Mouse (Mus musculus) inflammation-experienced regulatory T-cells, adult 6 months (primary cell): ENCODE measurements around the gene Gm49661. TPM values are rescaled to one million over a fixed set of nuclear protein-coding genes. Genes with fewer than 3 reads are reported as not detected.

Source experiments
- ATAC-seq: one replicate; pipeline ENCODE4 v1.8.0; 2017
- polyA plus RNA-seq, 3 experiments: library from polyadenylated mRNA; unstranded; fragments of 100-300 nt; shearing (Covaris generic); gene quantifications; one replicate each; pipeline ENCODE4 v1.2.1; 2017

Gene Gm49661
- polyA plus RNA-seq, 3 experiments from 2014 or later, result not detected

DNA sequence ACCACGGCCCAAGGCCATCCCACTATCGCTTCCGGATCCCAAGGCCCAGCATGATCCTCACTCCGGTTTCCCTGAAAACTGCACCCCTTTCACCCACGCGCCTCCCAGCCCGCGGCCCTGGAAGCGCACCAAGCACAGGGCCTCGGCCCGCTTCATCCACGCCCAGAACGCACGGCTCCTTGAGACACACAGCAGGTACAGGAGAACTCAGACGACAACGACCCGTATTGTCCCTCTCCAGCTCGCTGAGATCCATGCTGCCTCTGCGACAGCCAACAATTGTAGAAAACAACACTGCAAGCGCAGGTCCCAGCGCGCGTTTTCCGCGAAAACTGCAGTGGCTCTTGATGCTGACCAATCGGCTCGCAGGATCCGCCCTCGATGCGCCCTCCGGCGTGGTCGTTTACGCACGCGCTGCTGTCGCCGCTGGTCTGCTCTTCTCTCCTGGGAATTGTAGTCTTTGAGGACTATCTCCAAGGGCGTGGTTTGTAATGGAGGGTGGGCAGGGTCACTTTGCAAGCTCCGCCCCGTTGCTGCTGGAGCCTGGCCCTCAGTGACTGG is 3.4 kb downstream of the Gm49661 start:
- peak; percentile 95 for ATAC-seq

DNA sequence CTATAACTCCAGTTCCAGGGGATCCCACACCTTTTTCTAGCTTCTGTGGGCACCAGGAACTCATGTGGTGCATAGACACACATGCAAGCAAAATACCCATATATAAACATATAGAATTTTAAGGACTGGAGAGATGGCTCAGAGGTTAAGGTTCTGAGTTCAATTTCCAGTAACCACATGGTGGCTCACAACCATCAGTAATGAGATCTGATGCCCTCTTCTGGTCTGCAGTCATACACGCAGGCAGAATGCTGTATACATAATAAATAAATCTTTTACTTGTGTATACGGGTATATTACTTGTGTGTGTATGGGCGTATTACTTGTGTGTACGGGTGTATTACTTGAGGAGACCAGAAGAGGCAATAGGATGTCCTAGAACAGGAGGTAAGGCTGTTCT is 5.3 kb downstream of the Gm49661 start:
- no peak for ATAC-seq

DNA sequence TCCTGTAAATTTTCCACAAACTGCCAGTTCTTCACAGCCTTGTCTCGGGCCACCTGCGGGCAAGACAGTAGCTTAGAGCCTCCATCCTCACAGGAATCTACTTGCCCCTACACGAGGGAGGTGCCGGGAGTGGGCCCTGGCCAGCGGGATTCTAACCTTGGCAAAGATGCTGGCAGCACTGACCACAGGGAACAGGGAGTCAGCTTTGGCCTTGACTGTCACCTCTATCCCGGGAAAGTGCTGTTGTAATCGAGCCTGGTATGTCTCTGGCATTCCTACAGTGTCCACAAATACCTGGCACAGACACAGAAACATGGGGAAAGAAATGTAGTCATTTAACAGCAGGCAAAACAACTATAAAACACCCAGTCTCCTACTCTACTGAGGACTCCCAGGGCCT is 9.4 kb downstream of the Gm49661 start:
- no peak for ATAC-seq

DNA sequence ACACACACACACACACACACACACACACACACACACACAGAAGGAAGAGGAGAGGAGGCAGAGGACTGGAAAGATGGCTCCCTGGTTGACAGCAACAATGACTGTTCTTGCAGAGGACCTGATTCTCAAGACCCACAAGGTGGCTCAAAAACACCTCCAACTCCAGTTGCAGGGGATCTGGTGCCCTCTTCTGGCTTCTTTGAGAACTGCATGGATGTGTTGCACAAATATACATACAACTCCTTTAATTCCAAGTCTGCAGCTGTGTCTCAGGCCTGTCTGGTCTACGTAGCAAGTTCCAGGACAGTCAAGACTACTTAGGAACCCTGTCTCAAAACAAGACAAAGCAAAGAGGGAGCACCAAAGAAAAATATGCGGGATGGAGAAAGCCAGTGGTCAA is 12.5 kb downstream of the Gm49661 start:
- no peak for ATAC-seq

DNA sequence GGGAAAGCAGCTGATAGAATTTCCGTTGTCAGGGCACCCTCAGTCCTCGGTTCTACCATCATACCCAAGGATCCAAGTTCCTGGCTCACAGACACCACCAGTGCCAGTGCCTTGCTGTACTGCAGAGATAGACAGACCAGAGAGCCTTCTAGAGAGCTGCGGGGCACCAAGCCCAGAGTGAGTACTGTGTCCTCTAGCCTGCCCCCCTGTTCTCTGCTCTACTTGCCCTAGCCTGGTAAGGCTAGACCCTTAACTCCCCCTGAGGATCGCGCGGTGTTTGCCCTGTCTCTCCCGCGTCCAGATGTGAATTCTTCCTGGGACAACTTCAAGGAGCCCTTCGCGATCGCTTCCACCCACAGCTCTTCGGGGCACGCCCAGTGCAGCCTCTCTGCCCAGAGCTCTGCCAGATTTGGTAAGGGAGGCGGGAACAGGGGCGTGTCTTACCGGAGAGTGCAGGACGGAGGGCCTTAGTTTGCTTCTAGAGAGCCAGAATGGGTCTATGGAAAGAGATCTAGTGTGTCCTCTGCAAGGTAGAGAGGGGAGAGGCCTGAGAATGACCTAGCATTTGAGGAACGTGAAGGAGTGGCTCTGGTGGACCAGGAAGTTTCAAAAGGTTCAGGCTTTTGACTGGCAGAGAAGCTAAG is 16.5 kb downstream of the Gm49661 start:
- peak; percentile 38 for ATAC-seq

DNA sequence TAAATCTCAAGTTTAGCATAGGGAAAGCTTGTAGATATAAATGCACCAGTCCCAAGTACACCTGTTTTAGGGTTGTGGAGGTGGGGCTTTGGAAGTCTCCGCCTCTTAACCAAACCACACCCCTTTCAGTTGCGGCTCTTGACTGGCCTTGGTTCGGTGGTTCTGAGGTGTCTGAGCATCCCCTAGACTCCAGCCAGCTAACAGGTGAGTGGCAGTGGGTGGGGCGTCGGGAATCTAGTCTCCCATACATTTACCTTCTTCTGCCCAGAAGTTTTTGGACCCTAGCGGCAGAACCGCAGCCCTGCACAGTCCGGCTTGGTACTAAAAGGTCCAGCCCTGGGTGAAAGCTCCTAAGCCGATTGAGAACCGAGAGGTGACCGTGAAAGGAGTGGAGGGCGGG is 19.5 kb downstream of the Gm49661 start:
- ATAC-seq, result no peak

DNA sequence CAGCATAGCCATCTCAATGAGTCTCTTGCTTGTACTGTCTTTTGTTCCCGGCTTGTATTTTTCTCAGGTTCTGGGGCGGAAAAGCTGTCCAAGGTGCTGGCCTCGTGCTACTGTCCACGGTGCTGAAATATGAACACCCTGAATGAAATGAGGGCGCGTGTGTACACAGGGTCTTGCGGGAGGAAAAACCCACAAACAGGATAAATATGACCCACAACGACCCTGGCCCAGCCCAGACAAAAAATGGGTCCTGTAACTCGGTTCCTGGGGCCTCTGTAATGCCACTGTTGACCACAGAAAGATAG is 22.0 kb downstream of the Gm49661 start:
- no peak for ATAC-seq

DNA sequence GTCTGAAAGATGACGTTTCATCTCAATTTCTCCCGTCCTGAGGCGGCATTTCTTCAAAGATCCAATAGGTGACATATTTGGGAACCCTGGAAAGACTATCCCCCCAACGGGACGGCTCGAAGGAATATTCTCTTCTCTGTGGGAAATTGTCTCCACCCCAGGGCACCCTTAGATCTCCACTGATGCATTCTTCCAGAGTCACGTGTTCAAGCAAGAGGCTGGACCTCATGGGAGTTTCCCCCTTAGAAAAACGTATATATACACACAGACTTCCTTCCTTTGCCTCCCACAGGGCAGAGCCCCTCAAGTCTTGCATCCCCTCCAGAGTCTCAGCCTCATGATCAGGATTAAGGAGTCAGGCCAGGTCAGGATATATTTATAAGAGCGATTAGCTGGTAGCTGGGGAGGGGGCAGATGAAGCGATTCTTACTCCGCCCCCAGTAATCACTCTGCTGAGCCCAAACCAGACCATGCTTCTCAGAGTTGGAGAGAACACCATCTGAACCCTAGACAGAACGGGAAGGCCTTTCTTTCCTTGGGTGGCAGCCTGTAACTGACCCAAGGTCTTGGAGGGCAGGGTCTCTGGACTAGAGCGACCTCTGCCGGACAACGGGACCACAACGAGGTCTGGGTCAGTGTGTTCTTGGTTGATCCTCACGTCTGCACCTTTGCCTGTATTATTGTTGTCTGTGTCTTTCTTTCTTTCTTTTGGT is 22.5 kb downstream of the Gm49661 start, which contains the start of gene Rtbdn:
TSS of gene Rtbdn (plus strand) at position 464 of the 713 bp plus-strand sequence.
- no peak for ATAC-seq

DNA sequence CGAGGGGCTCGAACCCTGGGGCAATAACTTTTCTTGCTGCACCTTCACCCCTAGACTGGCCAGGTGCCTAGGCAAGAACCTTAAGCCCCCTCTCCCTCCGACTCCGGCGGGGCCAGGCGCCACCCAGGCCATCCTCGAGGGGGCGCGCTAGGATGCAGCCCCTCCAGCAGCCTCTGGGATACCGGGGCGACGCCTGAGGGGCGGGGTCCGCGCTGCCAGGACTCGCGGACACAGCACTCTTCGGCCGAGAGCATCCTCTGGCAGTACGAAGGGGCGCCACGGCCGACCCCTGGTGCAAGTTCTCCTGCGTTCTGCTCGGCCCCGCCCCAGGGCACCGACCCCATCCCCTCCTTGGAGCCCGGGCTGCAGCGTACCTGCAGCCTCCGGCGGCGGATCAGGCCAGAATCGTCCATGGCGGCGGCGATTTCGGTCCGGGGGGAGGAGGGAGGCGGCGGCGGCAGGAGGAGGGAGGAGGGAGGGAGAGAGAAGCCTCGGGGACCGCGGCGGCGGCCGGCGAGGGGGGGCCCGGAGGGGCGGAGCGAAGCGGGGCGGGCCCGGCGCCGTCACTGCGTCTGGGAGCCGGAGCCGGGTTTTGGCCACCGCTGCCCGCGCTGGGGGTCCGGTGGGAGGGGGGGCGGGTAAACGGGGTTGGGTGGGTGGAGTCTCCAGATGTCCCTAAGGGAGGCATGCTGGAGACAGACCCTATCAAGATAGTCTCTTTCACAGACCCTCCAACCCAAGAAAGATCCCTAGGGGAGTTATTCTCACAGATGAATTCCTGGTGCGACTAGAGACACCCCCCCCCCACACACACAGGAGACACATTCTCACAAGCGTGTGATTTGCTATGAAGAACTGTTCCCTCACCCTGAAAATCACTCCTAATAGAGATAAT is 23.4 kb downstream of the Gm49661 start:
- no peak for ATAC-seq

DNA sequence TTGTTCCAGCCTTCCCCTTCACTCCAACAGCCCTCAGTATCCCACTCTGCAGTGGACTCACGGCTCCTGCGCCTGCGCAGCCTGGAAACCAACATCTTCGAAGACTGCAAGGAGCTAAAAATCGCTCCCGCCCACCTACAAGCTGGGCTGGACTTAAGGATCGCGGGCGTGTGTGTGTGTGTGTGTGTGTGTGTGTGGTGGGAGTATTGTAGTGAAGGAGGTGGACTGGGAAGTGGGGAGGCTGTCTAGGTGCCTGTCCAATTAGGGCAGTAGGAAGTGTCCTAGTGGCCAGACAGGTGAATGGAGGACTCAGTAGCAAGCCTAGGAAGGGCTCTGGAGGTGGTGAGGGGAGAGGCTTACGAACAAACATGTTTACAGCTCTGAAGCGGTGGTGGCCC is 24.0 kb downstream of the Gm49661 start:
- ATAC-seq, result no peak

DNA sequence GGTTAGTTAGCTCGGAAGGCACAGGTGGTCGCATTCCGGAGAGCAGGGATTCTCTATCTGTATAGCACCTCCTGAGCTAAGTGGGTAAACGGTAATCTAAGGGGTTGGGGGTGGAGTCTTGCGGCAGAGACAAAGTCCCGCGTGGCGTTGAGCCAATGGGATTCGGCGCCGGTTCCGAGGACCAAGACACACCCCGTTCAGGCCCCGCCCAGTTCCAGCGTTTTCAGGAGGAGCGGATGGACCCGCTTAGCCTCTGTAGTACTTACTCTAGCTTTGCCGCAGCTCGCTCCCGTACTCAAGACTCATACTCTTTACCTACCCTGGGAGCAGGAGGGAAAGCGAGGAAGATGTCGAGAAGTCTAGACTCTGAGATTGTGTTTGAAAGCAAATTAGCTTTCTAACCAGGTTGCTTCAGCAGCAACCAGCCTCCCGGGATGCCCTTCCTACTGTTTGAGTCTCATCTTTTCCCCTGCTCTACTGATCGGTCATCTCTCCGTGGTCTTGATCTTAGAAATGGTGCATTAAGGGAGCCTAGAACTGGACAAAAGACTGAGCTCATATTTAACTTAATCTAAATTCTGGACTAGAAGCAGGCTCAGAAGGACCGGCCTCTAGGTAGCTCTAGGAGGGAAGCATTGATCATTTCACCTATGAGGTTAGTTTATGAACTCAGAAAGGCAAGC is 24.6 kb downstream of the Gm49661 start:
- peak; percentile 63 for ATAC-seq

DNA sequence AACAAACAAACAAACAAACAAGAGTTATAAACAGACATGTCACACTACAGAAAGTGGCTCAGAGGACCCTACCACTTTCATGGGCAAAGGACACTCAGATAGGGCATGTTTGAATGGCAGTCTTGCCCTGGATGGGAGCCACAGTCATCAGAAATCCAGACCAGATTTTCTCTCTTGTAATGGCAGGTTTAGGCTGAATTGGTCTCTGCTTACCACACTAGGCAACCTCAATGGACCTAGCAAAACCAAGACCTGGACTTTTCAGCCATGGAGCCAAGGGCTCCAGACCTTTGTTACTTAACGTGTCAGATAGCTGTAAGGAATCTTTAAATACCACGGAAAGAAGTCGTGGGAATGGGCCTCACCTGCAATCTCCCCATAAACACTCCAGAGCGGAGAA is 25.5 kb downstream of the Gm49661 start:
- ATAC-seq, result no peak

DNA sequence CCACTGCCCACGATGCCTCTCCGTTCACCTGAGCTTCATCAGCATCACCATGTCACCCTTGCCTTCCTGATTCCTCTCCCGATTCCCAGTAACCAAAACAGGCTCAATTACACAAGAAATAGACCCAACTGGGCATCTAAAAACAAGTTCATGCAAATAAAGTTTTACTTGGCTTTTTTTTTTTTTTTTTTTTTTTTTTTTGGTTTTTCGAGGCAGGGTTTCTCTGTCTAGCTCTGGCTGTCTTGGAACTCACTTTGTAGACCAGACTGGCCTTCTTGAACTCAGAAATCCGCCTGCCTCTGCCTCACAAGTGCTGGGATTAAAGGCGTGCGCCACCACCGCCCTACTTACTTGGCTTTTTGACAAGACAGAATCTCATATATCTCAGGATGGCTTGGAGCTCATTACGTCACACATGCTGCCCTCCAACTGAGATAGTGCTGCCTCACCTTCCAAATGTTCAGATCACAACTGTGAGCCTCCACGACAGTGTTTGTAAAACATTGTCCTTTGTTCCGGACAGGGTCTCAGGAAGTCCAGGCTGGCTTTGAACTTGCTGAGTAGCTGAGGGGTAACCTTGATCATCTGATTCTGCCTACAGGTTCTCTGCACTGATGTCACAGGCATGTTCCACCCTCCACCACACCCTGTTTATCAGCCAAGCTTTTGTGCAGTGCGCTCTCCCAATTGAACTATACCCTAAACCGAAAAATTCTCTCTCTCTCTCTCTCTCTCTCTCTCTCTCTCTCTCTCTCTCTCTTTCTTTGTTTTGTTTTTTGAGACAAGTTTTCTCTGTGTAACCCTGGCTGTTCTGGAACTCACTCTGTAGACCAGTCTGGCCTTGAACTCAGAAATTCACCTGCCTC is 31.4 kb downstream of the Gm49661 start:
- ATAC-seq, result no peak

DNA sequence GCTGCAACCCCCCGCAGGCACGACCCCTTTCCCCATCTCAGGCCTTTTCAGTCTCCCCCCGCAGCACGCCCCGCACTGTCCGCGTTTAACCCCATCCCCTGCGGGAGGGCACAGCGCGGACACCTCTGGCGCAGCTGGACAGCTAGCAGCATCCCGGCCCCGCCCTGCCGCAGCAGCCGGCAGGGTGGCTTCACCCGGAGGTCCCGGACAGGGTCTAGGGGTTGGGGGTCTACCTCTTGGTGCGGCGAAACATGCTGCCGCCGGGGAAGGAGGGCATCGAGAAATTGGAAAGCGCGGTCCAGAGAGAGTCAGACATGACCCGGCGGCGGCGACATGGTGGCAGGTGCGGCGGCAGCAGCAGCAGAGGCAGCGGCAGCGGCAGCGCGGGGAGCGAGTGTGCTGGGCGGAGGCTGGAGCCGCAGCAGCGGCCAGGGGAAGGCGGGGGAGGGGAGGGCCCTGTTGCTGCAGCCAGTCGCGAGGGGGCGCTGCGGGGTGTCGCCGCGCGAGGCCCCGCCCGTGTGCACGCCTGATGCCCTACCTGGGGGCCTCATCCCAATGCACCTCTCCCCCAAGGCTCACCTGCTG is 32.2 kb downstream of the Gm49661 start, which contains the start of gene Mast1:
TSS of gene Mast1 (minus strand) at position 398 of the 585 bp plus-strand sequence.
- ATAC-seq, result peak; percentile 67

DNA sequence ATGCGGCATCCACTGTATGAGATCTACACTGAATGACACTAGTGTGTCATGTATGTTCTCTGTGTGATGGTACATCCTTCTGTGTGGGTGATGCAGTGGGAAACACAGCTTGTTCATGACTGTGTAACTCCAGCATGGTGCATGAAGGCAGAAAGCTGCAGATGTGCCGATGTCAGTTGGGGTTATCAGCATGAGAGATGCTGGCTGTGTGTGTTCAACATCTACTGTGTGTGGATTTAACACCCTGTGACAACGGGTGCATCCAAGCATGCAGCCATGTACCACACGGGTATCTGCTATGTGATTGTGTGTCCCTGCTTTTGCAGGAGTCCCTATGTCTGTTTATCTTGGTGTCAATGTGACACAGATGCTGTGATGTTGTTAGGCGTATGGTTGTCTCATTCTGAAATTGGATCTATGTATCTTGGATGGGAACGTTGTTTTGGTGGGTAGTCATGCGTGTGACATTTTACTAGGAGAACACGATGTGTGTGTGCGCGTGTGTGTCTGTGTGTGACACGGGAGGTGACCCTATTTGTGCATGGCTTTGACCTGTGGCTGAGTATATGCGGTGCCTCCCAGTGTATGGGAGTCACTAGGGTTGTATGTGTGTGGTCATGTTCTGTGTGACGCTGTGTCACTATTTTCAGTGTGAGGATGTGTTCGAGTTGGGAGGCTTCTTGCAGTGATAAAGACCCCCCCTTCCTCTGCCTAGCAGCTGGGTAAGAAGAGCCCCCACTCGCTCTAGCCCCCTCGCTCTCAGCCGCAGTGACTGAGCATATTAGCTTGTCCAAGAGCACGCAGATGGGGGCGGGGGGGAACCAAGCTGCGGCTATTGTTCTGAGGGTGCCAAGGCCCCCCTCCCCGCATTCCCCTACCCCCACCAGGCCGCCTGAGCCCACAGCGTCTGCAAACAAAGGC is 32.9 kb downstream of the Gm49661 start:
- no peak for ATAC-seq

DNA sequence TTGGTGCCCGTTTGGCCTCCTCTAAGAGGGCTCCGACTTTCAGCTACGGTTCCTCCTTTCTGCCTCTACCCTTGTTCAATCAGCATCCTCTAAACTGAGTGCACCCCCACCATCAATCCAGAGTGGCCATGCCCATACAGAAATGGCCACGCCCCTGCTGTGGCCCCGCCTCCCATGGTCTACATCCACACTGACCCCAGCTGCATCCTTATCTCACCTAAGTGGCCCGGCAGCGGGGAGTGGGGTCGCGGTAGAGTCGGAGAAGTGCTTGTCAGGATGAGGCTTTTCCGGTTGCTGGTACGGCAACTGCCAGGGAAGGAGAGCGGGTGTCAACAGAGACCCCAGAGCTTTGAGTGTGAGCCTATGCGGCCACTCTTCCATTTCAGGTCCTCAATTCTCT is 33.7 kb downstream of the Gm49661 start:
- no peak for ATAC-seq

DNA sequence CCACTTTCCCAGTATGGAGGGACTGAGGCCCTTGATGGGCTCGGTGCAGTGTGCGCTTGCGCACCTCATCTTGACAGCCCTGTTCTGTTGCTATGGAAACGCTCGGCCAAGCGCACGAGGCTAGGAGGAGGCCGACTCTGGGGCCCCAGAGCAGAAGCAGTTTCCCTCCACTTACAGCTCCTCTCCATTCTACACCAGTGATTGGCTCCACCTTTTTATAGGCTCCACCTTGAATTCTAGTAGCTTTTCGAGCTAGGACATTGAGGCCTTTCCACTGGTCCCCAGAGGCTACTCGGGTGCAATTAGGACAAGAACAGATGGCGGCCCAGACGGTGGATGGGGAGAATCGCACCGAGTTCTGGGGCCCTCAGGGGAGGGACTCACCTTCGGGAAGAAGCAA is 34.4 kb downstream of the Gm49661 start:
- no peak for ATAC-seq

DNA sequence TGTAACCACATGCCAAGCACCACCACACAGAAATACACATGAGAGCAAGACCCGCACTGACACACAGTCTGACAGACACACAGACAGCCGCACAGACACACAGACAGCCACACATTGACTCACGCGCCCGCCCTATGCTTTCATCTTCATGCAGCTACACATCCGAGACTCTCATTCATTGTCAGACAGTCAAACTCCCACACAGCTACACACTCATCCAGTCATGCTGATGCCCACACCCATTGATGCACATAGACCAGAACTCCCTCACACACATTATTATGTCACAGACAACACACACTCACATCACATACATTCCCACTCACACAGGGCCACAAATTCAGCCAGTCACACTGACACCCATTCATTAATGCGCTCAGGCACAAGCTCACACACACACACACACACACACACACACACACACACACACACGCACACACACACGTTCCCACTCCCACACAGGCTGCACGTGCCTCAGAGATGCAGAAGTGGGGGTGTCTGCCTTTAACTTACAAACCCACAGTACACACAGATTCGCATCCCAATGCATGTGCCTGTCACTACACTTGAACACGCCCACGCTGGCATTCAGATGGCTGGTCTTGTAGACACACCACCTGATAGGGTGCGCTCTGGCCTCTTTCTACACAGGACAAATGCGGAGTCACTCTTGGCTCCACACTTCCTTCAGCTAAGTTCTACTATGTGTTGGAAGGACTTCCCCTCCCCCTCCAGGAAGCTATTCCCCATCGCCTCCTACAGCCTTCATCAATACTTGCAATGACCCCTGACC is 35.3 kb downstream of the Gm49661 start:
- no peak for ATAC-seq

DNA sequence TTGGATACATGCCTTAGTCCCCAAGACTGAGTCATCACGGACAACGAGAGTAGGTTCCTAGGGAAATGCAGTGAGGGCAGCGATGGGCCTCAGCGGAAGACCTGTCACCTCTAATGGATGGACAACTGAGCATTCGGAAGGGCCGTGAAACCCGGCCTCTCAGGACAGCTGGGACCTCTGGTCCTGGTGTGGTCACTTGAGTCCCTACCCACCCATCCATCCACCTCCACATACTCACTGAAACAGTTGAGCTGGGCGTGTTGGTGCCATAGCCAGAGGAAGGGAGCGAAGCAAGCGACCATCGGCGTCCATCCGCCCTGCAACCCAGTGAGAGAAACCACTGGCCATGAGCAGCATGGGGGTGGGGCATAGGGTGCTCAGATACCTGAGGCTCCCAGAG is 38.7 kb downstream of the Gm49661 start:
- no peak for ATAC-seq
